Mouse (Mus musculus): ENCODE results near the gene Rgsl1.

DNA sequence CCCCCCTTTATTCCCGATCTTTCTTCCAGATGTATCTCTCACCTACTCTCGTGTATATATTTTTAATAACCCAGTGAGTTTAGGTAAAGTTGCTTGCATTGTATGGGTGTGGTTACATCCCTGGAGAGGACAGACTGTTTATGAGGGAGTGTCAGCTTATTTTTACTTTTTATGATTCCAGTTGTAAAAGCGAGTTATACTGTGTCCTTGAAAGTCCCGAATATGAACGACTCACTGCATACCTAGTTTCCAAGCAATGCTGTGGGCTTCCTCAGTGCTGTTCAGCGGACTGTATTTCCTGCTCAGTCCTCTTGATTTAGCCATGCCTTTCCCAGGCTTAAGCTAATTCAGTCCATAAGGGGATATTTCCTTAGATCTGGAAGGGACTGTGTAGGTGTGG is 68.8 kb downstream of the Rgsl1 start:
- TF ChIP-seq EP300 (IDR thresholded peaks at IDR 0.05; ENCODE audit: insufficient read depth, low read depth, low read length): no peak
- TF ChIP-seq POLR2A (IDR thresholded peaks at IDR 0.05; ENCODE audit: insufficient read depth, low read length): no peak

All from ES-Bruce4 (cell line).